Mouse (Mus musculus) kidney, adult 11 months (tissue): ENCODE measurements at regions not wholly inside any gene's neighbourhood (a gene's known extent, or its start where the extent isn't known, plus 50 kb on each side); places are given as distances from the start of the nearest gene placed in this dataset.

Source experiments
- DNase-seq: peaks from one replicate; pipeline ENCODE4 v3.0.0; 2022

GRCm38 (mm10) chr11:111865143-111865542 lies 799.2 kb downstream of the Kcnj2 start:
- no peak for DNase-seq

- no peak for DNase-seq
These were observed 809.4 kb downstream of the Kcnj2 start for GRCm38 (mm10) chr11:111875406-111875805.

GRCm38 (mm10) chr11:111880146-111880545 lies 814.2 kb downstream of the Kcnj2 start:
- no peak for DNase-seq

- no peak for DNase-seq
These were observed 824.1 kb downstream of the Kcnj2 start for GRCm38 (mm10) chr11:111890026-111890425.

- no peak for DNase-seq
These were observed 827.9 kb downstream of the Kcnj2 start for GRCm38 (mm10) chr11:111893861-111894260.

- no peak for DNase-seq
These were observed 829.5 kb downstream of the Kcnj2 start for GRCm38 (mm10) chr11:111895221-111896200.

- no peak for DNase-seq
These were observed 831.0 kb downstream of the Kcnj2 start for GRCm38 (mm10) chr11:111897001-111897400.

GRCm38 (mm10) chr11:111904086-111904485 lies 838.1 kb downstream of the Kcnj2 start:
- DNase-seq: no peak

- DNase-seq: no peak
These were observed 847.9 kb downstream of the Kcnj2 start for GRCm38 (mm10) chr11:111913891-111914290.

- DNase-seq: no peak
These were observed 855.7 kb upstream of the Sox9 start for GRCm38 (mm10) chr11:111926336-111926735.

GRCm38 (mm10) chr11:111929366-111929765 lies 852.7 kb upstream of the Sox9 start:
- DNase-seq: no peak

GRCm38 (mm10) chr11:111932052-111932451 lies 850.0 kb upstream of the Sox9 start:
- DNase-seq: no peak

GRCm38 (mm10) chr11:111944282-111944681 lies 837.7 kb upstream of the Sox9 start:
- no peak for DNase-seq

- no peak for DNase-seq
These were observed 836.2 kb upstream of the Sox9 start for GRCm38 (mm10) chr11:111945806-111946205.

- peak; percentile 23 for DNase-seq
These were observed 834.4 kb upstream of the Sox9 start for GRCm38 (mm10) chr11:111947671-111948070.

GRCm38 (mm10) chr11:111953421-111953820 lies 828.6 kb upstream of the Sox9 start:
- DNase-seq: no peak

- DNase-seq: no peak
These were observed 824.2 kb upstream of the Sox9 start for GRCm38 (mm10) chr11:111957721-111958287.

GRCm38 (mm10) chr11:111961047-111961837 lies 820.8 kb upstream of the Sox9 start:
- no peak for DNase-seq

- no peak for DNase-seq
These were observed 820.2 kb upstream of the Sox9 start for GRCm38 (mm10) chr11:111961846-111962245.

GRCm38 (mm10) chr11:111964066-111964465 lies 818.0 kb upstream of the Sox9 start:
- DNase-seq: no peak

- no peak for DNase-seq
These were observed 815.6 kb upstream of the Sox9 start for GRCm38 (mm10) chr11:111966401-111966800.

- DNase-seq: no peak
These were observed 811.0 kb upstream of the Sox9 start for GRCm38 (mm10) chr11:111971001-111971400.

- no peak for DNase-seq
These were observed 803.4 kb upstream of the Sox9 start for GRCm38 (mm10) chr11:111978667-111979066.
